Mouse (Mus musculus) midbrain, embryonic 13.5 days (tissue): Measurements from ENCODE around the gene Xrcc4. TPM values are rescaled to one million over a fixed set of nuclear protein-coding genes. Genes with fewer than 3 reads are reported as not detected.
A peak's percentile ranks its signal among the peaks of the same experiment; 100 is the strongest.

Experiments used
- ATAC-seq: fragments of 200-750 bp; cut with Nextera tagmentation; 2 replicates; pipeline ENCODE4 v1.8.0; 2017; ENCODE audit warnings: mild to moderate bottlenecking, moderate TSS enrichment, moderate library complexity
- H3K27ac ChIP-seq: fragments of 300-500 bp; sonication (generic); 2 replicates; pipeline ENCODE4 v1.5.1; 2015; ENCODE audit warnings: inconsistent platforms, mild to moderate bottlenecking, moderate library complexity
- H3K27me3 ChIP-seq: fragments of 300-500 bp; sonication (generic); 2 replicates; pipeline ENCODE4 v1.6.1; 2015; ENCODE audit warnings: mild to moderate bottlenecking, inconsistent platforms
- H3K36me3 ChIP-seq: fragments of 300-500 bp; sonication (generic); 2 replicates; pipeline ENCODE4 v1.6.1; 2015; ENCODE audit warnings: mild to moderate bottlenecking, inconsistent platforms
- H3K4me1 ChIP-seq: fragments of 300-500 bp; sonication (generic); replicated peaks from 2 replicates; pipeline ENCODE4 v1.6.1; 2015; ENCODE audit warnings: inconsistent platforms
- H3K4me2 ChIP-seq: fragments of 300-500 bp; sonication (generic); replicated peaks from 2 replicates; pipeline ENCODE4 v1.6.1; 2015; ENCODE audit warnings: moderate library complexity, mild to moderate bottlenecking, inconsistent platforms
- H3K4me3 ChIP-seq: fragments of 300-500 bp; sonication (generic); replicated peaks from 2 replicates; pipeline ENCODE4 v1.5.1; 2015; ENCODE audit warnings: mild to moderate bottlenecking, inconsistent platforms
- H3K9ac ChIP-seq: fragments of 300-500 bp; sonication (generic); replicated peaks from 2 replicates; pipeline ENCODE4 v1.6.1; 2015; ENCODE audit warnings: mild to moderate bottlenecking, inconsistent platforms
- H3K9me3 ChIP-seq: fragments of 300-500 bp; sonication (generic); 2 replicates; pipeline ENCODE4 v1.6.1; 2016; ENCODE audit warnings: mild to moderate bottlenecking, inconsistent platforms
- WGBS: fragments of 180-500 bp; shearing (Covaris S2); methylation state at CpG from one replicate; pipeline ENCODE4 v1.1.7; 2015; 5-methylcytosine and 5-hydroxymethylcytosine counted together
- polyA plus RNA-seq: library from polyadenylated mRNA; unstranded; fragments of >200 nt; fragmentation: Nextera tagmentation; extraction: Ambion mirVana; gene quantifications from 2 replicates; pipeline ENCODE4 v1.2.1, GENCODE M21; 2015

Xrcc4 gene
- polyA plus RNA-seq, 1 experiment from 2014 or later: 12.9 TPM

GRCm38 (mm10) chr13:90032523-90032922, 56.9 kb downstream of the Xrcc4 start:
- no peak for ATAC-seq

GRCm38 (mm10) chr13:90030911-90031310, 58.5 kb downstream of the Xrcc4 start:
- Histone ChIP-seq H3K4me1 (no peaks in the 10 kb centered on the region), H3K27ac (no peak overlapping the region), H3K27me3 (no peaks in the 10 kb centered on the region), H3K4me2 (no peak overlapping the region), H3K36me3 (no peaks in the 10 kb centered on the region), H3K9ac (no peak overlapping the region), H3K9me3 (no peaks in the 10 kb centered on the region), H3K4me3 (no peak overlapping the region)
- 85% methylated on average over 3 of the region's 3 CpGs for WGBS
- ATAC-seq: no peak

More at GRCm38 (mm10) chr13:90032523-90032922, 56.9 kb downstream of the Xrcc4 start:
- H3K4me2 ChIP-seq: no peak overlapping the region
- no peaks in the 10 kb centered on the region for H3K9me3 ChIP-seq
- no peak overlapping the region for H3K9ac ChIP-seq
- no peaks in the 10 kb centered on the region for H3K27me3 ChIP-seq
- no peak overlapping the region for H3K27ac ChIP-seq
- no peaks in the 10 kb centered on the region for H3K36me3 ChIP-seq
- H3K4me1 ChIP-seq: no peaks in the 10 kb centered on the region
- WGBS: 24% methylated on average over 2 of the region's 2 CpGs
- no peak overlapping the region for H3K4me3 ChIP-seq

GRCm38 (mm10) chr13:90012620-90013019, 76.8 kb downstream of the Xrcc4 start:
- Histone ChIP-seq H3K36me3 (no peaks in the 10 kb centered on the region), H3K4me1 (no peaks in the 10 kb centered on the region), H3K27ac (no peak overlapping the region), H3K27me3 (no peaks in the 10 kb centered on the region), H3K9ac (no peak overlapping the region), H3K9me3 (no peaks in the 10 kb centered on the region), H3K4me3 (no peak overlapping the region), H3K4me2 (no peak overlapping the region)
- 23% methylated on average over 3 of the region's 3 CpGs for WGBS
- ATAC-seq: no peak

- H3K36me3 ChIP-seq: no peaks in the 10 kb centered on the region
- no peak for ATAC-seq
- H3K4me3 ChIP-seq: no peak overlapping the region
- no peak overlapping the region for H3K4me2 ChIP-seq
- 64% methylated on average over 8 of the region's 8 CpGs for WGBS
- H3K9ac ChIP-seq: no peak overlapping the region
- no peaks in the 10 kb centered on the region for H3K4me1 ChIP-seq
- H3K27ac ChIP-seq: no peak overlapping the region
- no peaks in the 10 kb centered on the region for H3K27me3 ChIP-seq
- H3K9me3 ChIP-seq: no peaks in the 10 kb centered on the region
These were observed 77.2 kb downstream of the Xrcc4 start for GRCm38 (mm10) chr13:90012198-90012597.

GRCm38 (mm10) chr13:90011129-90011528, 78.3 kb downstream of the Xrcc4 start:
- H3K4me1 ChIP-seq: no peaks in the 10 kb centered on the region
- WGBS: 89% methylated on average over 8 of the region's 8 CpGs
- no peak overlapping the region for H3K4me3 ChIP-seq
- no peak overlapping the region for H3K9ac ChIP-seq
- H3K27me3 ChIP-seq: no peaks in the 10 kb centered on the region
- no peak overlapping the region for H3K4me2 ChIP-seq
- no peaks in the 10 kb centered on the region for H3K36me3 ChIP-seq
- H3K27ac ChIP-seq: no peak overlapping the region
- no peaks in the 10 kb centered on the region for H3K9me3 ChIP-seq
- no peak for ATAC-seq

- H3K4me2 ChIP-seq: no peak overlapping the region
These were observed 79.6 kb downstream of the Xrcc4 start for GRCm38 (mm10) chr13:90009786-90010185.

GRCm38 (mm10) chr13:90005561-90005960, 83.8 kb downstream of the Xrcc4 start:
- ATAC-seq: no peak
- no peaks in the 10 kb centered on the region for H3K27me3 ChIP-seq
- no peak overlapping the region for H3K9ac ChIP-seq
- H3K9me3 ChIP-seq: no peaks in the 10 kb centered on the region
- H3K27ac ChIP-seq: no peak overlapping the region
- no peak overlapping the region for H3K4me2 ChIP-seq
- H3K4me1 ChIP-seq: no peaks in the 10 kb centered on the region
- 94% methylated on average over 1 of the region's 1 CpGs for WGBS
- no peaks in the 10 kb centered on the region for H3K36me3 ChIP-seq
- H3K4me3 ChIP-seq: no peak overlapping the region

More at GRCm38 (mm10) chr13:90009786-90010185, 79.6 kb downstream of the Xrcc4 start:
- H3K4me1 ChIP-seq: no peaks in the 10 kb centered on the region
- no peaks in the 10 kb centered on the region for H3K36me3 ChIP-seq
- H3K27me3 ChIP-seq: no peaks in the 10 kb centered on the region
- H3K9me3 ChIP-seq: no peaks in the 10 kb centered on the region
- H3K4me3 ChIP-seq: no peak overlapping the region
- no peak overlapping the region for H3K9ac ChIP-seq
- no peak for ATAC-seq
- H3K27ac ChIP-seq: no peak overlapping the region

- Histone ChIP-seq H3K27me3 (no peaks in the 10 kb centered on the region), H3K9ac (no peak overlapping the region), H3K4me3 (no peak overlapping the region), H3K27ac (0 out of 2 replicates have a peak overlapping the region, but pooled peaks have one; percentile 3), H3K4me1 (0 out of 2 replicates have a peak, but pooled peaks cover 4% of the 10 kb centered on the region), H3K36me3 (no peaks in the 10 kb centered on the region), H3K9me3 (no peaks in the 10 kb centered on the region), H3K4me2 (no peak overlapping the region)
- 0 out of 2 replicates have a peak, but pooled peaks have one; percentile 27 for ATAC-seq
These were observed 91.9 kb downstream of the Xrcc4 start for GRCm38 (mm10) chr13:89997531-89997930.

GRCm38 (mm10) chr13:89986087-89986486, 103.3 kb downstream of the Xrcc4 start:
- no peak for ATAC-seq
- peaks cover 6% of the 10 kb centered on the region; the same call in 1 of the 2 replicates for H3K4me1 ChIP-seq
- H3K9me3 ChIP-seq: no peaks in the 10 kb centered on the region
- no peaks in the 10 kb centered on the region for H3K27me3 ChIP-seq
- no peaks in the 10 kb centered on the region for H3K36me3 ChIP-seq
- no peak overlapping the region for H3K9ac ChIP-seq
- no peak overlapping the region for H3K27ac ChIP-seq
- WGBS: 40% methylated on average over 2 of the region's 2 CpGs
- H3K4me3 ChIP-seq: no peak overlapping the region
- H3K4me2 ChIP-seq: no peak overlapping the region

- no peaks in the 10 kb centered on the region for H3K4me1 ChIP-seq
- WGBS: 91% methylated on average over 3 of the region's 3 CpGs
- no peaks in the 10 kb centered on the region for H3K9me3 ChIP-seq
- no peak for ATAC-seq
- no peak overlapping the region for H3K9ac ChIP-seq
- no peaks in the 10 kb centered on the region for H3K27me3 ChIP-seq
- no peak overlapping the region for H3K4me3 ChIP-seq
- no peak overlapping the region for H3K4me2 ChIP-seq
- H3K27ac ChIP-seq: no peak overlapping the region
- no peaks in the 10 kb centered on the region for H3K36me3 ChIP-seq
These were observed 118.5 kb downstream of the Xrcc4 start for GRCm38 (mm10) chr13:89970940-89971339.

- Histone ChIP-seq H3K9me3 (no peaks in the 10 kb centered on the region), H3K4me3 (no peak overlapping the region), H3K9ac (no peak overlapping the region), H3K27ac (no peak overlapping the region), H3K36me3 (no peaks in the 10 kb centered on the region), H3K27me3 (no peaks in the 10 kb centered on the region), H3K4me2 (no peak overlapping the region), H3K4me1 (no peaks in the 10 kb centered on the region)
- ATAC-seq: no peak
These were observed 120.7 kb downstream of the Xrcc4 start for GRCm38 (mm10) chr13:89968671-89969070.

GRCm38 (mm10) chr13:89944354-89944753, 145.1 kb downstream of the Xrcc4 start:
- Histone ChIP-seq H3K4me2 (no peak overlapping the region), H3K27me3 (no peaks in the 10 kb centered on the region), H3K9ac (no peak overlapping the region), H3K9me3 (no peaks in the 10 kb centered on the region), H3K27ac (no peak overlapping the region), H3K4me3 (no peak overlapping the region), H3K4me1 (no peaks in the 10 kb centered on the region), H3K36me3 (no peaks in the 10 kb centered on the region)
- WGBS: 56% methylated on average over 2 of the region's 2 CpGs
- ATAC-seq: no peak

- Histone ChIP-seq H3K27me3 (no peaks in the 10 kb centered on the region), H3K4me1 (no peaks in the 10 kb centered on the region)
These were observed 159.9 kb downstream of the Xrcc4 start for GRCm38 (mm10) chr13:89929477-89929876.

More at GRCm38 (mm10) chr13:89929477-89929876, 159.9 kb downstream of the Xrcc4 start:
- Histone ChIP-seq H3K9ac (no peak overlapping the region), H3K4me3 (no peak overlapping the region), H3K27ac (no peak overlapping the region), H3K36me3 (no peaks in the 10 kb centered on the region), H3K9me3 (no peaks in the 10 kb centered on the region), H3K4me2 (no peak overlapping the region)
- ATAC-seq: no peak
- 55% methylated on average over 3 of the region's 3 CpGs for WGBS
